Mouse (Mus musculus) heart, embryonic 12.5 days (tissue): ENCODE data around the gene Ube2v1. TPM values are rescaled to one million over a fixed set of nuclear protein-coding genes. Genes with fewer than 3 reads are reported as not detected.

Experiments
- ATAC-seq: fragments of 200-750 bp; cut with Nextera tagmentation; 2 replicates; pipeline ENCODE4 v1.8.0; 2017; ENCODE audit warnings: moderate TSS enrichment, moderate library complexity; ENCODE audit not compliant: insufficient number of reproducible peaks, low FRiP score
- H3K27ac ChIP-seq: fragments of 300-500 bp; sonication (generic); 2 replicates; pipeline ENCODE4 v1.5.1; 2016; ENCODE audit warnings: mild to moderate bottlenecking, moderate library complexity; ENCODE audit not compliant: poor library complexity, severe bottlenecking
- H3K27me3 ChIP-seq: fragments of 300-500 bp; sonication (generic); replicated peaks from 2 replicates; pipeline ENCODE4 v1.6.1; 2016; ENCODE audit warnings: mild to moderate bottlenecking, moderate library complexity
- H3K36me3 ChIP-seq: fragments of 300-500 bp; sonication (generic); 2 replicates; pipeline ENCODE4 v1.6.1; 2016; ENCODE audit warnings: mild to moderate bottlenecking, moderate library complexity
- H3K4me1 ChIP-seq: fragments of 300-500 bp; sonication (generic); replicated peaks from 2 replicates; pipeline ENCODE4 v1.6.1; 2016; ENCODE audit warnings: mild to moderate bottlenecking
- H3K4me2 ChIP-seq: fragments of 300-500 bp; sonication (generic); 2 replicates; pipeline ENCODE4 v1.6.1; 2016; ENCODE audit warnings: mild to moderate bottlenecking, moderate library complexity
- H3K4me3 ChIP-seq: fragments of 300-500 bp; sonication (generic); 2 replicates; pipeline ENCODE4 v1.5.1; 2016; ENCODE audit warnings: mild to moderate bottlenecking
- H3K9ac ChIP-seq: fragments of 300-500 bp; sonication (generic); 2 replicates; pipeline ENCODE4 v1.6.1; 2016; ENCODE audit warnings: mild to moderate bottlenecking, moderate library complexity
- H3K9me3 ChIP-seq: fragments of 300-500 bp; sonication (generic); replicated peaks from 2 replicates; pipeline ENCODE4 v1.6.1; 2016; ENCODE audit warnings: mild to moderate bottlenecking, moderate library complexity
- WGBS: fragments of 180-500 bp; shearing (Covaris S2); methylation state at CpG from one replicate; pipeline ENCODE4 v1.1.7; 2016; 5-methylcytosine and 5-hydroxymethylcytosine counted together
- polyA plus RNA-seq: library from polyadenylated mRNA; unstranded; fragments of >200 nt; fragmentation: Nextera tagmentation; extraction: Ambion mirVana; gene quantifications from 2 replicates; pipeline ENCODE4 v1.2.1, GENCODE M21; 2016

The Ube2v1 gene
- polyA plus RNA-seq, 1 experiment from 2014 or later = 216 TPM

GRCm38 (mm10) chr2:167602364-167602763 lies 29.5 kb downstream of the Ube2v1 start:
- WGBS = 74% methylated on average over 2 of the region's 2 CpGs
- H3K9me3 ChIP-seq = no peaks in the 10 kb centered on the region
- H3K36me3 ChIP-seq = peaks cover 5% of the 10 kb centered on the region
- peaks cover 5% of the 10 kb centered on the region; the same call in 1 of the 2 replicates for H3K27me3 ChIP-seq
- no peak overlapping the region for H3K4me3 ChIP-seq
- peaks cover 40% of the 10 kb centered on the region for H3K4me1 ChIP-seq
- no peak for ATAC-seq
- no peak overlapping the region for H3K27ac ChIP-seq
- H3K4me2 ChIP-seq = no peak overlapping the region
- no peak overlapping the region for H3K9ac ChIP-seq

GRCm38 (mm10) chr2:167600481-167600995 lies 31.4 kb downstream of the Ube2v1 start:
- H3K27ac ChIP-seq = no peak overlapping the region
- H3K9me3 ChIP-seq = no peaks in the 10 kb centered on the region
- no peak overlapping the region for H3K4me3 ChIP-seq
- no peak overlapping the region for H3K9ac ChIP-seq
- no peak overlapping the region for H3K4me2 ChIP-seq
- WGBS = 55% methylated on average over 8 of the region's 8 CpGs
- no peak for ATAC-seq
- peaks cover 5% of the 10 kb centered on the region; the same call in 1 of the 2 replicates for H3K27me3 ChIP-seq
- no peaks in the 10 kb centered on the region for H3K36me3 ChIP-seq
- peaks cover 44% of the 10 kb centered on the region for H3K4me1 ChIP-seq

- no peak for ATAC-seq
- Histone ChIP-seq H3K27ac (no peak overlapping the region), H3K27me3 (peaks cover 5% of the 10 kb centered on the region; the same call in 1 of the 2 replicates), H3K9me3 (no peaks in the 10 kb centered on the region), H3K4me1 (peaks cover 47% of the 10 kb centered on the region), H3K4me2 (no peak overlapping the region), H3K36me3 (no peaks in the 10 kb centered on the region), H3K9ac (no peak overlapping the region), H3K4me3 (no peak overlapping the region)
- WGBS = 68% methylated on average over 6 of the region's 6 CpGs
These were observed 32.0 kb downstream of the Ube2v1 start for GRCm38 (mm10) chr2:167599917-167600316.

- H3K27me3 ChIP-seq = peaks cover 5% of the 10 kb centered on the region; the same call in 1 of the 2 replicates
- no peak overlapping the region for H3K4me3 ChIP-seq
- H3K4me2 ChIP-seq = no peak overlapping the region
- H3K4me1 ChIP-seq = peaks cover 50% of the 10 kb centered on the region
- 86% methylated on average over 5 of the region's 5 CpGs for WGBS
- H3K27ac ChIP-seq = no peak overlapping the region
- H3K36me3 ChIP-seq = no peaks in the 10 kb centered on the region
- H3K9ac ChIP-seq = no peak overlapping the region
- no peak for ATAC-seq
- H3K9me3 ChIP-seq = no peaks in the 10 kb centered on the region
These were observed 32.7 kb downstream of the Ube2v1 start for GRCm38 (mm10) chr2:167599195-167599594.

- no peaks in the 10 kb centered on the region for H3K27me3 ChIP-seq
- no peaks in the 10 kb centered on the region for H3K9me3 ChIP-seq
- H3K36me3 ChIP-seq = no peaks in the 10 kb centered on the region
- peak overlapping the region; percentile 34 for H3K27ac ChIP-seq
- H3K4me2 ChIP-seq = peak overlapping the region; percentile 62
- ATAC-seq = peak; percentile 62
- peak overlapping the region; percentile 18 for H3K4me3 ChIP-seq
- H3K4me1 ChIP-seq = peaks cover 53% of the 10 kb centered on the region
- H3K9ac ChIP-seq = peak overlapping the region; percentile 67
- WGBS = 20% methylated on average over 39 of the region's 40 CpGs
These were observed 34.3 kb downstream of the Ube2v1 start for GRCm38 (mm10) chr2:167597492-167598186.

- peak; percentile 3; the same call in 1 of the 2 replicates for ATAC-seq
- H3K27me3 ChIP-seq = no peaks in the 10 kb centered on the region
- 24% methylated on average over 27 of the region's 27 CpGs for WGBS
- H3K27ac ChIP-seq = peak overlapping the region; percentile 34
- no peaks in the 10 kb centered on the region for H3K9me3 ChIP-seq
- peaks cover 53% of the 10 kb centered on the region for H3K4me1 ChIP-seq
- H3K4me3 ChIP-seq = peak overlapping the region; percentile 18
- H3K36me3 ChIP-seq = no peaks in the 10 kb centered on the region
- H3K4me2 ChIP-seq = peak overlapping the region; percentile 62
- H3K9ac ChIP-seq = peak overlapping the region; percentile 67
These were observed 35.0 kb downstream of the Ube2v1 start for GRCm38 (mm10) chr2:167596726-167597491.

GRCm38 (mm10) chr2:167596262-167596661 lies 35.6 kb downstream of the Ube2v1 start:
- WGBS = 33% methylated on average over 4 of the region's 4 CpGs
- Histone ChIP-seq H3K27me3 (no peaks in the 10 kb centered on the region), H3K4me3 (no peak overlapping the region), H3K4me2 (no peak overlapping the region), H3K36me3 (no peaks in the 10 kb centered on the region), H3K27ac (peak overlapping the region; percentile 34), H3K4me1 (peaks cover 53% of the 10 kb centered on the region), H3K9me3 (no peaks in the 10 kb centered on the region), H3K9ac (no peak overlapping the region)
- no peak for ATAC-seq

GRCm38 (mm10) chr2:167595761-167596171 lies 36.1 kb downstream of the Ube2v1 start:
- Histone ChIP-seq H3K36me3 (no peaks in the 10 kb centered on the region), H3K9me3 (no peaks in the 10 kb centered on the region), H3K27me3 (no peaks in the 10 kb centered on the region), H3K4me3 (no peak overlapping the region), H3K27ac (peak overlapping the region; percentile 34), H3K4me1 (peaks cover 50% of the 10 kb centered on the region), H3K9ac (no peak overlapping the region), H3K4me2 (no peak overlapping the region)
- 28% methylated on average over 14 of the region's 14 CpGs for WGBS
- 0 out of 2 replicates have a peak, but pooled peaks have one; percentile 13 for ATAC-seq

- Histone ChIP-seq H3K9ac (no peak overlapping the region), H3K4me1 (peaks cover 45% of the 10 kb centered on the region), H3K9me3 (no peaks in the 10 kb centered on the region), H3K27ac (peak overlapping the region; percentile 77), H3K36me3 (no peaks in the 10 kb centered on the region), H3K4me2 (no peak overlapping the region), H3K27me3 (no peaks in the 10 kb centered on the region), H3K4me3 (no peak overlapping the region)
- ATAC-seq = peak; percentile 40; the same call in 1 of the 2 replicates
- 31% methylated on average over 10 of the region's 10 CpGs for WGBS
These were observed 37.4 kb downstream of the Ube2v1 start for GRCm38 (mm10) chr2:167594444-167594934.

- ATAC-seq = no peak
- H3K4me3 ChIP-seq = no peak overlapping the region
- peak overlapping the region; percentile 77 for H3K27ac ChIP-seq
- WGBS = 68% methylated on average over 4 of the region's 4 CpGs
- no peaks in the 10 kb centered on the region for H3K9me3 ChIP-seq
- H3K36me3 ChIP-seq = no peaks in the 10 kb centered on the region
- H3K4me1 ChIP-seq = peaks cover 53% of the 10 kb centered on the region
- no peak overlapping the region for H3K9ac ChIP-seq
- H3K27me3 ChIP-seq = no peaks in the 10 kb centered on the region
- no peak overlapping the region for H3K4me2 ChIP-seq
These were observed 38.2 kb downstream of the Ube2v1 start for GRCm38 (mm10) chr2:167593551-167594250.
